Mouse (Mus musculus): ENCODE results near the gene Zbed5.
"Not testable (repeated sequence)": the region's sequence is repeated elsewhere in the genome, so short reads cannot be mapped to it uniquely, and the experiment has no call there.

The Zbed5 gene

GRCm38 (mm10) chr5:129907775-129908174, 12.3 kb downstream of the Zbed5 start:
- in situ Hi-C loops (cut with MboI, MseI), result no loop called here

GRCm38 (mm10) chr5:129908242-129908965, 12.9 kb downstream of the Zbed5 start, which contains the start of gene Nupr1l:
Nupr1l (plus strand) TSS chr5:129908540.
- in situ Hi-C loops (cut with MboI, MseI), result no loop called here

- in situ Hi-C loops (cut with MboI, MseI), result no loop called here
Measured at GRCm38 (mm10) chr5:129909147-129909546, 13.6 kb downstream of the Zbed5 start.

GRCm38 (mm10) chr5:129909591-129909990, 14.1 kb downstream of the Zbed5 start:
- in situ Hi-C loops (cut with MboI, MseI), result no loop called here

GRCm38 (mm10) chr5:129914024-129914423, 18.5 kb downstream of the Zbed5 start:
- in situ Hi-C loops (cut with MboI, MseI), result no loop called here

- in situ Hi-C loops (cut with MboI, MseI), result not testable (repeated sequence)
Measured at GRCm38 (mm10) chr5:129915491-129915890, 20.0 kb downstream of the Zbed5 start.

- in situ Hi-C loops (cut with MboI, MseI), result no loop called here
Measured at GRCm38 (mm10) chr5:129918065-129918651, 22.6 kb downstream of the Zbed5 start.

GRCm38 (mm10) chr5:129918752-129919151, 23.2 kb downstream of the Zbed5 start:
- in situ Hi-C loops (cut with MboI, MseI), result no loop called here

- in situ Hi-C loops (cut with MboI, MseI), result no loop called here
Measured at GRCm38 (mm10) chr5:129919320-129919719, 23.8 kb downstream of the Zbed5 start.

- in situ Hi-C loops (cut with MboI, MseI), result no loop called here
Measured at GRCm38 (mm10) chr5:129921972-129922371, 26.4 kb downstream of the Zbed5 start.

GRCm38 (mm10) chr5:129924820-129925452, 29.4 kb downstream of the Zbed5 start:
- in situ Hi-C loops (cut with MboI, MseI), result no loop called here

- in situ Hi-C loops (cut with MboI, MseI), result no loop called here
Measured at GRCm38 (mm10) chr5:129925933-129926332, 30.4 kb downstream of the Zbed5 start.

- in situ Hi-C loops (cut with MboI, MseI), result no loop called here
Measured at GRCm38 (mm10) chr5:129929924-129930855, 34.7 kb downstream of the Zbed5 start.

- in situ Hi-C loops (cut with MboI, MseI), result no loop called here
Measured at GRCm38 (mm10) chr5:129936941-129937340, 41.4 kb downstream of the Zbed5 start.

GRCm38 (mm10) chr5:129940281-129940680, 44.8 kb downstream of the Zbed5 start:
- in situ Hi-C loops (cut with MboI, MseI), result no loop called here

- in situ Hi-C loops (cut with MboI, MseI), result no loop called here
Measured at GRCm38 (mm10) chr5:129940736-129941494, 45.4 kb downstream of the Zbed5 start.

GRCm38 (mm10) chr5:129941495-129942045, 46.0 kb downstream of the Zbed5 start, which contains the start of gene Vkorc1l1:
Vkorc1l1 (plus strand) TSS chr5:129941970.
- in situ Hi-C loops (cut with MboI, MseI), result no loop called here

- in situ Hi-C loops (cut with MboI, MseI), result not testable (repeated sequence)
Measured at GRCm38 (mm10) chr5:129942073-129942939, 46.8 kb downstream of the Zbed5 start.

GRCm38 (mm10) chr5:129943402-129943801, 47.9 kb downstream of the Zbed5 start:
- in situ Hi-C loops (cut with MboI, MseI), result no loop called here

Measured in T-helper 1 cell (primary cell).